Mouse (Mus musculus) c-Kit-positive CD71-negative TER-119-negative erythroid progenitor cells, embryonic 14.5 days (primary cell): ENCODE measurements around the gene Cops3.
"Not testable (repeated sequence)": the region's sequence is repeated elsewhere in the genome, so short reads cannot be mapped to it uniquely, and the experiment has no call there.

Experiments
- DNase-seq: peaks from one replicate; pipeline ENCODE4 v3.0.0-alpha.2; 2013; ENCODE audit warnings: low read depth

Gene Cops3

GRCm38 (mm10) chr11:59839459-59840126, at the start of gene Cops3:
Cops3 (minus strand) TSS chr11:59839838.
- peak; percentile 95 for DNase-seq

- DNase-seq, result no peak
These were observed 48.5 kb upstream of the Cops3 start for GRCm38 (mm10) chr11:59888151-59888550.

- DNase-seq, result no peak
These were observed 47.3 kb upstream of the Cops3 start for GRCm38 (mm10) chr11:59886952-59887351.

DNA sequence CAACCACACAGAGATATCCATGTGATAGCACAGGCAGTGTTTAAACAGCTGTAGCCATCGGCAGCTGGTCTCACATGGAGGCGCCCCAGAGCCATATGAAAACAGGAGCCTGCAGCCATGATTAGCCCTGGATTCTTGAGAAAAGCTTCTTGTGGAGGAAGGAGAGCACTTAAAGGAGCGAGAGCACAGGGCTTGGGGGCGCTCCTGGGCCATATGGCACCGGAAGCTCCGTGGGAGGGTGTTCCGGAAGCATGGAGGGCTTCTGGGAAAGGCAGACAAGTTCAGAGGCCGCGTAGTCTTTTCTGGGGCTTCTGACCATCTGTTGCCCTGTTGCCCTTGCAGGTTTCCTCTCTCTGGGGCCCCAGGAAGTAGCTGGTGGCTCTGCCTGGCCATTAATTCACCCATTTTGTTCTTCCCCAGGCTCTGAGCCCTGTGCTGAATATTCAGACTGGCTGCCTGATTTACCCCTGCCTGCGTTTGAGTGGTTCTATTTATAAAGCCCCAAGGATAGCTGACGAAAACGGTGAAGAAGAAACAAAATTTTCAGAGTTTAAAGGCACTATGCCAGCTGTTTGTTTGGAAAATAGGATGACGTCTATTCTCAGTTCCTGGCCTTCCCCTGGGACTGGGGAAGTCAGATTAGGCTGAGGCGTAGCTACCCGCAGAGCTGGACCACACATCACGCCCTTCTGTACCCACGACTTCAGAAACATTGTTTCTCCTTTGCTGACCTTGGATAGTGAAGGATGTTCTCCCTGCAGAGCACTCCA, 45.8 kb upstream of the Cops3 start:
- DNase-seq, result peak; percentile 57

DNA sequence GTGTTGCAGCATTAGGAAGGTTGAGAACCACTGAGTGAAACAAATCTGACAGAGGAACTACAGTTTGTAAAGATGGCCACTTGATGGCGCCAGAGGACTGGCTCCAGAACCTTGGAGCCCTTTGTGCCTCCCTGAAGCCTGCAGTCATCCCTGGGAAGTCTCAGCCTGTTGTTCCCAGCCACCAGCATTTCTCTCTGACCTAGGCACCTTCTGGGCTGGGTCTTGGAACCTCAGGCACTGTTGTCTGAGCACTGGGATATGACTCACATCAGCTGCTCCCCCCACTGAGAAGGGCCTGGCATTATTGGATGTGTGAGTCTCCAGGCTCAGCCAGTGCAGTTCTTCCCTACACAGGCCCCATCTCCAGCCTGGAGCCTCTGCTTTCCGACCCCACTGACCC, 40.4 kb upstream of the Cops3 start:
- peak; percentile 71 for DNase-seq

DNA sequence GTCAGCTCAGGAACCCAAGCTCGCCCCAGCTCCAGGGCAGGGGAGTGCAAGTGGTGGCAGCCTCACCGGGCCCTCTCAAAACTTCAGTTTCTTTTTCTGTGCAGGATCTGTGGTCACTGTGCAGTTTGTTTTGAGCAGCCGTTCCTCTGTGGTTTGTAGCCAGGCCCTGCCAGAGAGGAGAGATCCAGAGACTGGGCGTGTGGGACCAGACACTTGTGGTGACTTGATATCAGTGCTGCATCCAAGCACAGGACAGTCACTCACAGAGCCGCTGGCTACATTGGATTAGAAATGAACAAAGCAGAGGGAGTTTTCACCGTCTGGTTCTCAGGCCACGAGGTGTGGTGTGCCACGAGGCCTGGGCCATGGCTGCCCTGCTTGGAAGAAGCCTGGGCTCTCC, 32.5 kb upstream of the Cops3 start:
- DNase-seq, result no peak

GRCm38 (mm10) chr11:59864316-59864715, 24.7 kb upstream of the Cops3 start:
- DNase-seq, result no peak

- no peak for DNase-seq
These were observed 20.8 kb upstream of the Cops3 start for GRCm38 (mm10) chr11:59860467-59860866.

DNA sequence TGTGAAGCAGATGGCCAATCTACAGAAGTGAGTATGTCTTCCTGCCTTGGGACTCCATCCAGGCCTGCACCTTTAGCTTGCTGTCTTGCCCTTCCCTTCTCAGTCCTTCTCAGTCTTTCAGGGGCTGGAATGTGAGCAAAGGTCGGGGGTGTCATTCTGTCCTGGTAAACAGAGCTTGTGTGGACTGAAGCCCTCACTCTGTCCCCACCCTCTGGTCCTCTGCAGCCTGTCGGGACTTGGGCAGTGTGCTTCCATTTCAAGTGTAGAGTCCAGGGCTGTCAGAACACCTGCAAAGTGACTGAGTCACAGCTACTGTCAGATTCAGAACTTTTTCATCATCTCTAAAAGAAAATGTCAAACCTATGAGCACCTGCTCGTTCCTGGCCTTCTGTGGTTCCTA, 13.2 kb upstream of the Cops3 start:
- DNase-seq, result no peak

- peak; percentile 48 for DNase-seq
These were observed 8.6 kb upstream of the Cops3 start for GRCm38 (mm10) chr11:59847891-59848884.

DNA sequence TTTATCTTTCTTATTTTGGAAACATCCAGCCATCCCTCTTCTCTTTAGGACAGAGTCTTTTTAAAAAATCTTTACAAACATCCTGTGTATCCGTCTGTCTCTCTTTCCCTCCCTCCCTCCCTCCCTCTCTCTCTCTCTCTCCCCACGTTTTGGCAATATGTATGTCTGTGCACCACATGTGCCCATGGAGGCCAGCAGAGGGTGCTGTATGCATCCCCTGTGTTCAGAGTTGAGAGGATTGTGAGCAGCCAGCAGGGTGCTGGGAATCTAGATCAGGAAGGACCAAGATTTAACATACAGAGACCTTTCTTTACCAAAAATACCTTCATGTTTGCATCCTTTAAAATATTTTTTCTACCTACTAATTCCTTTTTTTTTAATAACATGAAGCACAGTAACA, 7.5 kb upstream of the Cops3 start:
- peak; percentile 67 for DNase-seq

DNA sequence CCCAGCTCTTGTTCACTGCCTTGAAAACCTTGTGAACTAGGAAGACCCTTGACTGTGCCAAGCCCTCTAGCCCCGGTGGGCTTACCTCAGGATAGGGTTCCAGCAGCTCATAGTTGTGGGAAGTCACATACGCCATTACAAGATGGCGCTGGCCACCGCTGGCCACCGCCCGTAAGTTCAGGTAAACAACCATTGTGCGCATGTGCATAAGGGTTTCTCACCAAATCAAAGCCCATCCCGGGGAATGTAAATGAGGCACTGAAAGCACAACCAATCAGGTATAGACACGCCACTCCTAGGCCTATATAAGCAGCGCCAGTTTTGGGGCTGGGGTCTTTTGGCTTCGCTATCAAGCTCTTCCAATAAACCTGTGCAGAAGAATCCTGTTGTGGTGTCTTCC, 6.7 kb upstream of the Cops3 start:
- no peak for DNase-seq

- DNase-seq, result peak; percentile 88
These were observed 605 bp downstream of the Cops3 start, which contains the start of gene Nt5m for GRCm38 (mm10) chr11:59839008-59839458. Nt5m (plus strand) TSS chr11:59839447.

- DNase-seq, result no peak
These were observed 1.2 kb downstream of the Cops3 start for GRCm38 (mm10) chr11:59838426-59838825.

DNA sequence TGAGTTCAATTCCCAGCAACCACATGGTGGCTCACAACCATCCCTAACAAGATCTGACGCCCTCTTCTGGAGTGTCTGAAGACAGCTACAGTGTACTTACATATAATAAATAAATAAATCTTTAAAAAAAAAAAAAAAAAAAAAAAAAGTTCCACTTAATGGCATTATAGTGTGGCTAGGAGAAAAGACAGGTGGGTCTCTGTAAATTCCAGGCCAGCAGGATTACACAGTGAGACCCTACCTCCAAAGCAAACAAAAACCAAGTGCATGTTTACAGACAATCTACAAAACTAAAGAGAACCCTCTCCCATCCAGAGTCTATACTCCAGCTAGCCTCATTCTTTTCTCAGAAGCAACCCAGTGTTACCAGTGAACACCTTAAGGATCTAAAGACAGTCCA, 1.8 kb downstream of the Cops3 start:
- not testable (repeated sequence) for DNase-seq

DNA sequence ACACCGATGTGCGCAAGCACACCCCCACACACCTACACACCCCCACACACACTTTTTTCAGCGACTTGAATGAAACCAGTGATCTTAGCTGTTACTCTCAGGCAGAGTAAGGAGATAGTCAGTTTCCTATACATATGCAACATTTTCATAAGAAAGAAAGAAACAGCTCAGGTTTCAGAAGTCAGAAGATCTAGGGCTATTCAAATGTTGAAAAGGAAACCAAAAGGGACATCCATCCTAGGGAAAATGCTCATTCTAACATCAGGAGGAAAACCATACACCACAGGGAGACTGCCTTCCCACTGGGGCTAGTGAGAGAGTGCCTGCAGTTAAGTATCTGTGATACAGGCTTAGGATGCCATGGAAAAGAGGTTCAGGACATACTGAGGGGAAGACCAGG, 18.0 kb downstream of the Cops3 start:
- DNase-seq, result no peak

DNA sequence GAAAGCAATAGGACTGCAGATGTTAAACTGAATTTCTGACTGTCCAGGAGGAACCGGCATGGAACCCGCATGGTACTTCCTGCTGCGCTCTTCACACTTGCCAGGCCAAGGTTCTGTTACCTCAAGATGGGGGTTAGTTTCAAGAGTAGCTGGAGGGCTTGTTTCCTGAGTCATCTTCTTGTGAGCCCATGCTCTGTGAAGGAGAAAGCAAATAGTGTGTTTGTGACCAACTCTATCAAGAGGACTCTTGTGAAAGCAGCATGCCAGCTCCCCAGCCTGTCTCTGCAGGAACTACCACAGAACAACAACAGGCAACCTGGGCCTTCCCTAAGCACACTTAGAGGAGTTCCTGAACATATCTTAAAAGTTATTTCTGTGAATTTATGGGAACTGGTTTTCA, 21.7 kb downstream of the Cops3 start:
- DNase-seq, result no peak

DNA sequence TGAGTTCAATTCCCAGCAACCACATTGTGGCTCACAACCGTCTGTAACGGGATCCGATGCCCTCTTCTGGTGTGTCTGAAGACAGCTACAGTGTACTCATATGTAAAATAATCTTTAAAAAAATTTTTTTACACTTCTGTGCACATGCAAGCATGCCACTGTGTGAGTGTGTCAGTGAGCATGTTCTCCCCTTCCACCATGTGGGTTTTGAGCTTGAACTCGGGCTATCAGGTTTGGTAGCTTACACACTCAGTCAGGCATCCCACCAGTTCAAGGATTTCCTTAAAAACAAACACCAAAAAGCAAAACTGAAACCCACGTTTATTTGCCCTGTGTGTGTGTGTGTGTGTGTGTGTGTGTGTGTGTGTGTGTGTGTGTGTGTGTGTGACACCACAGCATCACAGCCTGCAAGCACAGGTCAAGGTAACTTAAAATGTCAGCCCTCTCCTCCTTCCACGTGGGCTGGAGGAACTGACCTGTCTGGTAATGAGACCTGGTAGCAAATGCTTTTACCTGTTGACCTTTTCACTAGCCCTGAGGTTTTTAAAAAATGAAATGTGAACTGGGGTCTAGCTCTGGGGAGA, 24.1 kb downstream of the Cops3 start:
- no peak for DNase-seq

DNA sequence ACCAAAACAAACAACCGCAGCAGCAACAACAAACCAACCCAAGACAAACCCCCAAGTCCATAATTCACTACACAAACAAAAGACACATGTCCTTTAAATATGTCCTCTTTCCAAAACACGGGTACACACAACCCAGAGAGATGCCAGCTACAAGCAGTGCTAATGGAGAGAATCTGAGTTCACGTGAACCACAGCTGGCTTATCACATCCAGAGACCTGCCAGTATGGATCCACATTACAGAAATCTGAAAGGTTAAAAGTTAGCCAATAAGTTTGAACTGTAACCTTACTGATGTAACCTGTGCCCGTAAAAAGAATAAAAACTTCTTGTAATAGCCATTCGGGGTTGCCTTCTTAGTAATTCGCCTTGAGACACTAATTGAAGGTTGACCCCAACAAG, 24.7 kb downstream of the Cops3 start:
- DNase-seq, result no peak

- DNase-seq, result no peak
These were observed 25.3 kb downstream of the Cops3 start for GRCm38 (mm10) chr11:59814311-59814710.

DNA sequence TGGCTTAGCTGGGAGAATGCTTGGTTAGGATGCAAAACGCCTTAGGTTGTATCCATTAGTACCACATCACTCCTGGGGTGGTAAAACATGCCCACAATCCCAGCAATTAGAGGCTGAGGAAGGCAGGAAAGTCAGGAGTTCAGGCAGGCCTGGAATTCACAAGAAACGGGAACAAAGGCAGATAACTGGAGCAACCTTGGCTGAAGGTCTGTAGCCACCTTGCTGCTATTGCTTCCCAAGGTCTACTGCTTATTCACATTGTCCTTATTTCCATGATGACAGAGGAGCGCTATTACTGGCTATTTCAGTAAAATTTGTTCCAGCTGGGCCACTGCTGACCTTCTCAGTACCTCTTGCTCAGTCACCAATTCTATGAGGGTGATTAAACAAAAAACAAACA, 26.4 kb downstream of the Cops3 start:
- no peak for DNase-seq

GRCm38 (mm10) chr11:59811211-59811610, 28.4 kb downstream of the Cops3 start:
- DNase-seq, result no peak
